Mouse (Mus musculus) gastrocnemius, postnatal 36 days (tissue): ENCODE measurements around the gene Trim54. TPM values are rescaled to one million over a fixed set of nuclear protein-coding genes. Genes with fewer than 3 reads are reported as not detected.

Source experiments
- DNase-seq, 2 experiments: peaks; one replicate each; pipeline ENCODE4 v3.0.0; 2022
- intact Hi-C: fragments of 180-260 bp; cut with DNase I; formaldehyde crosslinking; loops from one replicate; pipeline ENCODE4 v1.15.1; 2025
- long read RNA-seq, 2 experiments: library from polyadenylated mRNA; stranded (forward); transcript quantifications; one replicate each; pipeline ENCODE4 v2.0.0; 2021
- total RNA-seq, 2 experiments: library from RNA; stranded (reverse); gene quantifications; 2 replicates each; pipeline ENCODE4 v1.2.3; 2021

Trim54 gene
- 100 to 1,000 TPM; 349 to 367 TPM for total RNA-seq
- long read RNA-seq, experiment 1, transcript Trim54-201 (9 exons, 1,434 nt), result major isoform, 280 of 384 reads
- long read RNA-seq, experiment 1, partial matches to known transcripts, result 76 of 384 reads
- long read RNA-seq, experiment 1, other reads (novel, unspliced or antisense), result 28 of 384 reads
- long read RNA-seq, experiment 2, transcript Trim54-201 (9 exons, 1,434 nt), result major isoform, 330 of 418 reads
- long read RNA-seq, experiment 2, partial matches to known transcripts, result 58 of 418 reads
- long read RNA-seq, experiment 2, other reads (novel, unspliced or antisense), result 29 of 418 reads

GRCm38 (mm10) chr5:31116354-31116753 is at the start of gene Trim54:
TSS of gene Trim54 (plus strand) at chr5:31116712.
- intact Hi-C loops, result no loop called here
- no peak for DNase-seq

GRCm38 (mm10) chr5:31069810-31070209 is 46.7 kb upstream of the Trim54 start:
- intact Hi-C loops, result no loop called here
- DNase-seq, result no peak

- intact Hi-C loops, result no loop called here
- no peak for DNase-seq
These were observed 45.5 kb upstream of the Trim54 start for GRCm38 (mm10) chr5:31071059-31071458.

GRCm38 (mm10) chr5:31071821-31072220 is 44.7 kb upstream of the Trim54 start:
- intact Hi-C loops, result no loop called here

GRCm38 (mm10) chr5:31073176-31073575 is 43.3 kb upstream of the Trim54 start:
- intact Hi-C loops, result no loop called here
- no peak for DNase-seq

More at GRCm38 (mm10) chr5:31071821-31072220, 44.7 kb upstream of the Trim54 start:
- DNase-seq, result no peak

GRCm38 (mm10) chr5:31076346-31076745 is 40.2 kb upstream of the Trim54 start:
- intact Hi-C loops, result no loop called here
- no peak for DNase-seq

GRCm38 (mm10) chr5:31080059-31080794 is 36.3 kb upstream of the Trim54 start:
- DNase-seq, result no peak
- intact Hi-C loops, result no loop called here

GRCm38 (mm10) chr5:31080795-31081164 is 35.7 kb upstream of the Trim54 start:
- no peak for DNase-seq
- intact Hi-C loops, result no loop called here

GRCm38 (mm10) chr5:31081386-31081785 is 35.1 kb upstream of the Trim54 start:
- intact Hi-C loops, result no loop called here

GRCm38 (mm10) chr5:31082355-31082754 is 34.2 kb upstream of the Trim54 start:
- intact Hi-C loops, result no loop called here
- peak in 1 of 2 experiments; percentile 58 for DNase-seq

More at GRCm38 (mm10) chr5:31081386-31081785, 35.1 kb upstream of the Trim54 start:
- no peak for DNase-seq

- intact Hi-C loops, result no loop called here
- no peak for DNase-seq
These were observed 33.4 kb upstream of the Trim54 start for GRCm38 (mm10) chr5:31082935-31083625.

GRCm38 (mm10) chr5:31083949-31084348 is 32.6 kb upstream of the Trim54 start:
- DNase-seq, result no peak
- intact Hi-C loops, result no loop called here

- no peak for DNase-seq
- intact Hi-C loops, result no loop called here
These were observed 29.9 kb upstream of the Trim54 start for GRCm38 (mm10) chr5:31086606-31087005.

- intact Hi-C loops, result no loop called here
- no peak for DNase-seq
These were observed 29.4 kb upstream of the Trim54 start for GRCm38 (mm10) chr5:31087131-31087530.

- intact Hi-C loops, result no loop called here
- DNase-seq, result no peak
These were observed 24.1 kb upstream of the Trim54 start for GRCm38 (mm10) chr5:31092231-31092975.

GRCm38 (mm10) chr5:31093151-31094041 is 23.1 kb upstream of the Trim54 start:
- DNase-seq, result no peak
- intact Hi-C loops, result no loop called here

GRCm38 (mm10) chr5:31094100-31094798 is 22.3 kb upstream of the Trim54 start:
- no peak for DNase-seq
- intact Hi-C loops, result no loop called here

- intact Hi-C loops, result no loop called here
- DNase-seq, result peak in 1 of 2 experiments; percentile 38
These were observed 21.5 kb upstream of the Trim54 start for GRCm38 (mm10) chr5:31094799-31095691.
